14 mouse cellular contexts compared by ENCODE assay signal in genomic region chr7:132892806-132893205, GRCm38 (mm10).
"Had no signal": no experiment of that assay in that cellular context is flagged by ENCODE, and none has a peak within 500 bp of the region (broad histone marks: within the 10 kb centered on the region; RNA-seq: fewer than 3 reads in every experiment).

No protein-coding gene starts in this region.

- H3K4me3 ChIP-seq: limb, embryonic 13.5 days; megakaryocyte, embryonic 14.5 days; midbrain, embryonic 12.5 days; neural tube, embryonic 15.5 days had no signal

- H3K4me1 ChIP-seq: limb, embryonic 13.5 days; midbrain, embryonic 12.5 days; neural tube, embryonic 15.5 days had no signal

- ATAC-seq: lung, postnatal 0 days had no signal

- H3K36me3 ChIP-seq: limb, embryonic 13.5 days; midbrain, embryonic 12.5 days; neural tube, embryonic 15.5 days had no signal

- H3K27ac ChIP-seq: kidney, postnatal 0 days; limb, embryonic 13.5 days; liver, embryonic 14.5 days; midbrain, embryonic 12.5 days; neural tube, embryonic 15.5 days had no signal

- H3K9me3 ChIP-seq: megakaryocyte, embryonic 14.5 days; midbrain, embryonic 12.5 days; neural tube, embryonic 15.5 days had no signal

- H3K9ac ChIP-seq: limb, embryonic 13.5 days; liver, embryonic 14.5 days; midbrain, embryonic 12.5 days; neural tube, embryonic 15.5 days had no signal

- H3K27me3 ChIP-seq: limb, embryonic 13.5 days; midbrain, embryonic 12.5 days; neural tube, embryonic 15.5 days had no signal

- DNase-seq: kidney, postnatal 36 days; lung, adult 2 months; lung, postnatal 4 days; right cerebral cortex, adult 18-20 months; right cerebral cortex, postnatal 25 days; thymus, adult 18-20 months; thymus, postnatal 14 days had no signal

- H3K4me2 ChIP-seq: limb, embryonic 13.5 days; midbrain, embryonic 12.5 days; neural tube, embryonic 15.5 days had no signal
